Mouse (Mus musculus): ENCODE measurements at regions not wholly inside any gene's neighbourhood (a gene's known extent, or its start where the extent isn't known, plus 50 kb on each side); places are given as distances from the start of the nearest gene placed in this dataset.

GRCm38 (mm10) chr12:113244685-113245084 lies 59.0 kb downstream of the Tmem121 start:
- TF ChIP-seq CTCF (IDR thresholded peaks at IDR 0.05) = no peak
- TF ChIP-seq POLR2A (IDR thresholded peaks at IDR 0.05; ENCODE audit: insufficient read depth, low read depth, low read length) = no peak

Measured in heart, adult 2 months (tissue).